Mouse (Mus musculus): ENCODE results near the gene Dnajc3. TPM values are rescaled to one million over a fixed set of nuclear protein-coding genes. Genes with fewer than 3 reads are reported as not detected.

The Dnajc3 gene
- total RNA-seq (2021): 10 to 100 TPM; 16.0 to 19.3 TPM
- long read RNA-seq, experiment 1, full-length matches to known transcripts: 23 of 61 reads
- long read RNA-seq, experiment 1, partial matches to known transcripts: 1 of 61 reads
- long read RNA-seq, experiment 1, other reads (novel, unspliced or antisense): 37 of 61 reads
- long read RNA-seq, experiment 2, full-length matches to known transcripts: 23 of 63 reads
- long read RNA-seq, experiment 2, partial matches to known transcripts: 2 of 63 reads
- long read RNA-seq, experiment 2, other reads (novel, unspliced or antisense): 38 of 63 reads

DNA sequence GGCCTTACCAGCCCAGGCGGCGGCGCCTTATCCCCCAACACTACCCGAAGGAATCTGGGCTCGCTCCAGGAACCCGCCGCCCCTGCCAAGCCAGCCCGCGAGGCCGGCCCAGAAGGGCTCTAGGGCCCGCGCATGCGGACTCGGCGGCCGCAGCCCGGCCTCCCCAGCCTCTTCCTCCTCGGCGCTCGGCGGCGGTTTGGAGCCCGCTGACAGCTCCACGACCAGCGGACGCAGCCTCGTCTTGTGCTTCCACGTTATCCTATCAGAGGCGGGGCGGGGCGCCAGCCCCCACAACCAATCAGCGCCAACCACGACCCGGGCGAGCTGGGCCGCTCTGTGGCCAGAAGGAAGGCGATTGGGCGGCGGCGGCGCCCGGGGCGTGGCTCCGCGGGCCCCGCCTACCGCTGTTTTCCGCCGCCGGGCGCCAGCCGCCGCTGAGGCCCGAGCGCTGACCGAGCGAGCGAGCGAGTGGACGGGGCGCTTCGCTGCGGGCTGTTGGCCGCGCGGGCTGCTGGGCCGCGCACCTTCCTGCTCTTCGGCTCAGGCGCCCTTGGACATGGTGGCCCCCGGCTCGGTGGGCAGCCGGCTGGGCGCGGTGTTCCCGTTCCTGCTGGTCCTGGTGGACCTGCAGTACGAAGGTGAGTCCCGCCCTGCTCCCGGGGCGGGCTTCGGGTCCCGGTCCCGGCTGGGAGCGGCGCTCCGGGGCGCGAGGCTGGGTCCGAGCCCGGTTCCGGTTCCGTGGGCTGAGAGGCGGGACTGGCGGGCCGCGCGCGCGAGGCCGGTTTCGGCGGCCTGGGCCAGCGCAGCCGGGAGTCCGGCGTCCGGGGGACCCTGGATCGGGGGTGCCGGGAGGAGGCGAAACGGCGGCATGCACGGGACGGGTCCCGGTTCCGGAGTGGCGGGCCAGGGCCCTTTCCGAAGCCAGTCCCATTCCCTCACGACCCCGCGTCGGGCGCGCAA lies at the start of gene Dnajc3:
TSS of gene Dnajc3 (plus strand) at position 444 of the 960 bp plus-strand sequence.
- intact Hi-C loops (cut with DNase I): no loop called here
- peak; percentile 99 to 100 for DNase-seq

DNA sequence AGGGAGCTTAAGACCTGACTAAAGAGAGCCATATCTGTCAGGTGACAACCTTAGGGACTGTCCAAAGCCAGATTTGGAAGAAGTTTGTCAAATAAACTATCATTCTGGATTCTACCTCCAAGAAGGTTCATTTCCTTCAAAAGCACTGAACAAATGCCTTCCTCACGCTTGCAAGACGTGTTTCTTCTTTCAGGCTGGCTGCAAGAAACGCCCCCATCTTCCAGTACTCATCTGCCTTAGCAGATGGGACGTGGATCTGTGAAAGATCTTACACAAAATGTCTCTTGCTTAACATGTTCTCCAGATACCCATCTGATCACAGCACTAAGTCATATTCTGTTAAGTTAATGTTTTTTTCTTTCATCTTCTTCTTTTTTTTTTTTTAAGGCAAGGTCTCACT lies 47.7 kb upstream of the Dnajc3 start:
- DNase-seq: no peak
- intact Hi-C loops (cut with DNase I): no loop called here

GRCm38 (mm10) chr14:118895228-118895627 lies 42.5 kb upstream of the Dnajc3 start:
- intact Hi-C loops (cut with DNase I): no loop called here

GRCm38 (mm10) chr14:118895655-118896054 lies 42.1 kb upstream of the Dnajc3 start:
- DNase-seq: no peak
- intact Hi-C loops (cut with DNase I): no loop called here

More at GRCm38 (mm10) chr14:118895228-118895627, 42.5 kb upstream of the Dnajc3 start:
- DNase-seq: no peak

- intact Hi-C loops (cut with DNase I): no loop called here
- no peak for DNase-seq
Measured at GRCm38 (mm10) chr14:118899940-118900339, 37.8 kb upstream of the Dnajc3 start.

- DNase-seq: no peak
- intact Hi-C loops (cut with DNase I): no loop called here
Measured at GRCm38 (mm10) chr14:118900911-118901310, 36.9 kb upstream of the Dnajc3 start.

DNA sequence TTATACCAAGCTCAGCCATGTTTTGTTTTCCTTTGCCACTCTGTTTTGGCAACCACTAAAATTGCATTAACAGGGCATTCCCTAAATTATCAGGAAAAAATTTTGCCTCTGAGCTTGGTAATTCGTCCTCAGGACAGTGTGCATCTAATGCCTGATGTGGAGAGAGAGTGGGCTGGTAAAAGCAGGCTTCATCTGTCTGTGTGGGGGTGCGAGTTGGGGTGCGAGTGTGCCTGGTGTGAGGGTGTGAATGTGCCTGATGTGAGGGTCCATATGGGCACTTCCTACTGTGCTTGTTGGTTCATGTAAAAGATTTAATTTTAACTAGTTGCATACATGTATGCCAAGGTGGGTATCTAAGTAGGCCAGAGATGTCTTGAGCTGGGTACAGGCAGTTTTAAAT lies 34.4 kb upstream of the Dnajc3 start:
- intact Hi-C loops (cut with DNase I): no loop called here
- no peak for DNase-seq

- intact Hi-C loops (cut with DNase I): no loop called here
- DNase-seq: no peak
Measured at GRCm38 (mm10) chr14:118903867-118904562, 33.8 kb upstream of the Dnajc3 start.

DNA sequence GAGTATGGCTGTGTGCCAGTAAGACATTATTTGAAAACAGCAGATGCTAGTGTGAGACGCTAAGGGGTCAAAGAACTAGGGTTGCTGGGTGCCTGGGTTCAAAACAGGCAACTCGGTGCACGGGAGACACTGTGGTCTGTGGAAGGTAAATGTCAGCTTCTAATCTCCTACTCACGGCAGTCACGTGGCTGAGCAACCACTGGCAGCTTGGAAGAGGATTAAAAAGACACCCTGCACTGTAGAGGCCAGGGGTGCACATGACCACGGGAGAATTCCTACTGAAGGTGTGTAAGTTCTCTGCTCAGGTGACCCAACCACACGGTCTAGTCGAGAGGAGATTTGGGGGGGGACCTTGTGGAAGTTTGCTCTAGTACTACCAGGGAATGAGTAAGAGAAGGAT lies 30.2 kb upstream of the Dnajc3 start:
- DNase-seq: no peak
- intact Hi-C loops (cut with DNase I): loop anchor here (5.0 kb wide), 1 partner anchor 70 kb away; no protein-coding TSS in a partner anchor

- intact Hi-C loops (cut with DNase I): loop anchor here (5.0 kb wide), 4 partner anchors 42 to 117 kb away; no protein-coding TSS in a partner anchor
- peak in 1 of 2 experiments; percentile 48 for DNase-seq
Measured at GRCm38 (mm10) chr14:118909872-118910271, 27.9 kb upstream of the Dnajc3 start.

GRCm38 (mm10) chr14:118910332-118911222 lies 27.2 kb upstream of the Dnajc3 start:
- peak; percentile 54 to 55 for DNase-seq
- intact Hi-C loops (cut with DNase I): loop anchor here (5.0 kb wide), 3 partner anchors 42 to 117 kb away; no protein-coding TSS in a partner anchor

- DNase-seq: no peak
- intact Hi-C loops (cut with DNase I): loop anchor here (5.0 kb wide), 3 partner anchors 41 to 116 kb away; no protein-coding TSS in a partner anchor
Measured at GRCm38 (mm10) chr14:118911521-118911920, 26.3 kb upstream of the Dnajc3 start.

DNA sequence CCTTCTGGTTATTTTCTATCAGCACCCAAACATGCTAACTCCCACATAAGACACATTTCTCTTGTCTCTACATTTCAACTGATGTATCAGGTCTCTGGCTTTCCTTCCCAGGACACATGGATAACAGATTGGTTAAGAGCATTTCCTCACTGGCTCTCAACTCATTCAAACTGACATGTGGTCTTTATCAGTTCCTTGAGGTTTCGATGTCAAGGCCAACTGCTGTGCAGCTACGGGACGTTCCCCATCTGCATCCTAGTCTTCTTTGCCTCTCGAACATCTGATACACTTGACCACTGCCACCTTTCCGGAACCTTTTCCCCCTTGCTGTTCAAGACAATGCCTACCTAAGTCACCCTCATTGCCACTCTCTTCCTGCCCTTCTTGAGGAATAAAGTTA lies 24.1 kb upstream of the Dnajc3 start:
- intact Hi-C loops (cut with DNase I): loop anchor here (5.0 kb wide), 3 partner anchors 39 to 114 kb away; no protein-coding TSS in a partner anchor
- DNase-seq: no peak

GRCm38 (mm10) chr14:118919025-118919424 lies 18.8 kb upstream of the Dnajc3 start:
- intact Hi-C loops (cut with DNase I): no loop called here
- no peak for DNase-seq

GRCm38 (mm10) chr14:118920654-118921053 lies 17.1 kb upstream of the Dnajc3 start:
- intact Hi-C loops (cut with DNase I): no loop called here
- DNase-seq: no peak

GRCm38 (mm10) chr14:118922251-118922650 lies 15.5 kb upstream of the Dnajc3 start:
- no peak for DNase-seq
- intact Hi-C loops (cut with DNase I): no loop called here

- no peak for DNase-seq
- intact Hi-C loops (cut with DNase I): no loop called here
Measured at GRCm38 (mm10) chr14:118922667-118923184, 15.1 kb upstream of the Dnajc3 start.

GRCm38 (mm10) chr14:118924673-118925615 lies 12.8 kb upstream of the Dnajc3 start, which contains the start of gene Dzip1:
Dzip1 (minus strand) TSS chr14:118925460.
- intact Hi-C loops (cut with DNase I): no loop called here

More at GRCm38 (mm10) chr14:118924673-118925615, 12.8 kb upstream of the Dnajc3 start, which contains the start of gene Dzip1:
- DNase-seq: peak; percentile 47 to 53

Data from gastrocnemius, postnatal 36 days (tissue).